Mouse (Mus musculus): ENCODE results near the gene Vmn2r25.
"Not testable (repeated sequence)": the region's sequence is repeated elsewhere in the genome, so short reads cannot be mapped to it uniquely, and the experiment has no call there.

The Vmn2r25 gene

DNA sequence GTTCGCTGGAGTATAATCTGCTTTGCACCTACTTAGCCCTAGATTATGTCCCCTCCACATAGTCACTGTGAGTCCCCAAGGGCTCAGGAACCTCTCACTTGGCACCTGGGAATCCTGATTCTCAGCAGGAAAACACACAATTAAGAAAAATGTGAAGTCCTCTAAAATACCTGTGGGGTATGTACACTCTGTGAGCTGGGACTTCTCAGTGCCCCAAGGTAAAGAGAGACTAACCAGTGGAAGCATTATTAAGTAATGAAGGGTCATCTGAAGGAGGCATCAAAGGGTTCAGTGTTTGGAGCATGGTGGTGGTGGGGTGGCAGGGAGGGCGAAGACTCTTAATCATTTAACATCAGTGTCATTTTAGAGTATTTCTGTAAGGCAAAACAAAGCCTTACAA, at the start of gene Vmn2r25:
TSS of gene Vmn2r25 (minus strand) at position 101 of the 400 bp plus-strand sequence.
- not testable (repeated sequence) for DNase-seq (ENCODE audit: extremely low read depth, low read depth, low spot score)

DNA sequence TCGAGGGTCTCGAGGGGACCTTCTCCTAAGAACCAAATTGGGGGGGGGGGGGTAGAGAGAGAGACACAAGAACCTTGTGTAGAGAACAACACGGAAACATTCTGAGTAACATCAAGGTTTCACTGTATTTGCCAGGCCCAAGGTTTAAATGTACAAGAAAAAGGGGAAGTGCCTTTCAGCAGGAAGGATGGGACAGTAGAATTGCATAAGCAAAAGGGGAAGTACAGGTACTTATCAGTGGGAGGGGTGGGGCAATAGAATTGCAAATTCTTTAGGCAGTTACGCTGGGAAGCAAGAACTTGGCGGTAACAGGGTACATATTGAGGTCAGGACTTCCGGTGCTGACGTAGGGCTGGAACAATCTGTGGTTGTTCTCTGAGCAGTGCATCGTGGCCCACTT, 33.3 kb downstream of the Vmn2r25 start:
- no peak for DNase-seq (ENCODE audit: extremely low read depth, low read depth, low spot score)

DNA sequence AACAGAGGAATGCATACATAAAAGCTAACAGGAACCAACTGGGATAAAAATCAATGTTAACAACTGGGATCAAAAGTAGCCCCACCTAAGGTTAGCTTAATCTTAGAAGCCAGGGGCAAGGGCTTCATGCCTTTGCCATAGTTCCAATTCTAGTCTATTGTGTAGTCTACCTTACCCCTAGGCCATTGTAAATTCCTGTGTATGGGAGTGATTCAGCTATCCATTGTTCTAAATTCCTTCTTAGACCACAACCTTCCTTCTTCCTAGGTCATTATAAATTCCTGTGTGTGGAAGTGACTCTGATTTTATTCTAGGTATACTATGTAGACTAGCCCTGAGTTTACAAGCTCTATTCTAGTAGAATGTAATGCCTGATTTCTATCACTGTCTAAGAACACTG, 43.0 kb downstream of the Vmn2r25 start:
- not testable (repeated sequence) for DNase-seq (ENCODE audit: extremely low read depth, low read depth, low spot score)

DNA sequence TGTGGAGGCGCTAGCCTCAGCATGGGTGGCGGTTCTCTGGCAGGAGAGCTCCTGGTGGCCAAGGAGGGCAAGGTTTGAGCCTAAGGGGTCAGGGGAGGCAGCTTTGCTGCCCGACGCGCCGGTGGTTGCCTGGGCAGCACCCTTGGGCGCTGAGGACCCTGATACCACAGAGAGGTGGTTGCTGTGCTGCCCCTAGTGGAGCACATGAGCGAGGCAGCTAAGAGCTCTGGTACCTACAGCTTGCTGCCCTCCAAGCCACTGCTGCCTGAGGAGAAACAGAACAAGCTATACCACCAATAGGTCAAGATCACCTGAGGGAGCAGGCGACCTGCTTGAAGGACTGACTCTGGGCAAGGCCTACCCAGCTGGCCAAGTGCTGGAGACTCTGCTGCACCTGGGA, 59.5 kb downstream of the Vmn2r25 start:
- no peak for DNase-seq (ENCODE audit: extremely low read depth, low read depth, low spot score)

DNA sequence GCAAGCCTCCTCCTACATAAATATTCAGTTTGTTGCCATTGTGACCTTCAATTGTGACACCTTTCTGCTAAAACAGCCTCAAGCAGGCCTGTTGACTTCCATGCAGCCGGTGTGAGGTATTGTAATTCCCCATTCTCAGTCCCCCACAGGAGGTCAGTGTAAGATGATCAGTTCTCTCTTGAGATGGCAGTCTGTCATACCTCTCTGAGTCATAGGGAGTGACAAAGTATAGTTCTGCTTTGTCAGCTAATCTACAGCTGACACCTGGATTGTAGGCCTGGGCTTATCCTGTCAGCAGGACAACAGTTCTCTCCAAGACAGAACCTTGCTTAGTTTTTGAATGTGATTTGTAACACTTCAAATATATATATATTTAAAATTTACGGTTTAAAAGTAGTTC, 68.4 kb downstream of the Vmn2r25 start:
- no peak for DNase-seq (ENCODE audit: extremely low read depth, low read depth, low spot score)

DNA sequence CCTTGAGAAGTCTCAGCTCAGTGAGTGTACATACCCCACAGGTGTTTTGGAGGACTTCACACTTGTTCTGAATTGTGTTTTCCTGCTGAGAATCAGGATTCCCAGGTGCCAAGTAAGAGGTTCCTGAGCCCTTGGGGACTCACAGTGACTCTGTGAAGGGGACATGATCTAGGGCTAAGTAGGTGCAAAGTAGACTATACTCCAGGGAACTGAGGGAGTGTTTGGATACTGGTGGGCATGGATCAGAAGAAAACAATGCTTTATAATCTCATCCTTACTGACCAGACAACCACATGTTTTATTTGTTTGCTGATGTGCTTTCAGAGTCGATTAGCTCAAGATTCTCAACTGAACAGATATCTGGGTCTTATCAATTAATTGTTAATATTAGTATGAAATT, 74.7 kb downstream of the Vmn2r25 start, which contains the start of gene Vmn2r24:
TSS of gene Vmn2r24 (plus strand) at position 301 of the 400 bp plus-strand sequence.
- no peak for DNase-seq (ENCODE audit: extremely low read depth, low read depth, low spot score)
